Mouse (Mus musculus): ENCODE measurements around the gene Sparcl1.

DNA sequence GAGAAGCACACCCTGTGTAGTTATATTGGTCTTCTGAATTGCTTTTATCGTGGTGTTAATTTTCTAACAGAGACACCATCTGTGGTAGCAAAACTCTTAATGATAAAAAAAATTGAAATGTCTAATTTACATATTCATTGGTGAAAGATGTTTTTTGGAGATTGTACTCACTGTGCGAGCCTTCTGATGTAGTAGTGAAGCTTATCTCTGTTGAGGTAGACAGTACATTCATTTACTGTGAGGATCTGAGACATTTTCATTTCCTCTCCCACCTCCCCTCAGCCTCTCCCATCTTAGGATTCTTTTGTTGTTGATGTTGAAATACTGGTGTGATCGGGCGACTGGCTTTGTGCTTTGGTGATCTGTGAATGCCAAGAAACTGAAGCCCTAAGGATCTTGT is 42.5 kb downstream of the Sparcl1 start:
- TF ChIP-seq CTCF (IDR thresholded peaks at IDR 0.05; ENCODE audit: borderline replicate concordance, control insufficient read depth, extremely low read depth, insufficient read depth, low read length, poor library complexity) (no peak), POLR2A (IDR thresholded peaks at IDR 0.05; ENCODE audit: control insufficient read depth, extremely low read depth, insufficient read depth, low read length, poor library complexity) (no peak)
